Mouse (Mus musculus): ENCODE results near the gene Lmnb2. TPM values are rescaled to one million over a fixed set of nuclear protein-coding genes. Genes with fewer than 3 reads are reported as not detected.

The Lmnb2 gene
- total RNA-seq (2015; ENCODE audit: low replicate concordance) (2.7 and 7.3 TPM in 2 replicates), total RNA-seq (2017; ENCODE audit: low replicate concordance) (9.3 and 9.7 TPM in 2 replicates)

GRCm38 (mm10) chr10:80917779-80918434 is at the start of gene Lmnb2:
Lmnb2 (minus strand) TSS chr10:80918245.
- no peak for ATAC-seq (replicated peaks; ENCODE audit: low FRiP score, poor library complexity, severe bottlenecking)

GRCm38 (mm10) chr10:80967101-80967656 is 49.1 kb upstream of the Lmnb2 start:
- no peak for ATAC-seq (replicated peaks; ENCODE audit: low FRiP score, poor library complexity, severe bottlenecking)

- ATAC-seq (replicated peaks; ENCODE audit: low FRiP score, poor library complexity, severe bottlenecking) = no peak
Measured at GRCm38 (mm10) chr10:80966296-80966695, 48.3 kb upstream of the Lmnb2 start.

- no peak for ATAC-seq (replicated peaks; ENCODE audit: low FRiP score, poor library complexity, severe bottlenecking)
Measured at GRCm38 (mm10) chr10:80963031-80963975, 45.3 kb upstream of the Lmnb2 start.

- no peak for ATAC-seq (replicated peaks; ENCODE audit: low FRiP score, poor library complexity, severe bottlenecking)
Measured at GRCm38 (mm10) chr10:80962585-80962984, 44.5 kb upstream of the Lmnb2 start.

GRCm38 (mm10) chr10:80962051-80962472 is 44.0 kb upstream of the Lmnb2 start:
- ATAC-seq (replicated peaks; ENCODE audit: low FRiP score, poor library complexity, severe bottlenecking) = no peak

GRCm38 (mm10) chr10:80960551-80961508 is 42.8 kb upstream of the Lmnb2 start:
- no peak for ATAC-seq (replicated peaks; ENCODE audit: low FRiP score, poor library complexity, severe bottlenecking)

- ATAC-seq (replicated peaks; ENCODE audit: low FRiP score, poor library complexity, severe bottlenecking) = no peak
Measured at GRCm38 (mm10) chr10:80958979-80959637, 41.1 kb upstream of the Lmnb2 start.

- no peak for ATAC-seq (replicated peaks; ENCODE audit: low FRiP score, poor library complexity, severe bottlenecking)
Measured at GRCm38 (mm10) chr10:80957791-80958190, 39.7 kb upstream of the Lmnb2 start.

GRCm38 (mm10) chr10:80956901-80957300 is 38.9 kb upstream of the Lmnb2 start:
- ATAC-seq (replicated peaks; ENCODE audit: low FRiP score, poor library complexity, severe bottlenecking) = no peak

- ATAC-seq (replicated peaks; ENCODE audit: low FRiP score, poor library complexity, severe bottlenecking) = no peak
Measured at GRCm38 (mm10) chr10:80956385-80956784, 38.3 kb upstream of the Lmnb2 start.

GRCm38 (mm10) chr10:80955536-80955935 is 37.5 kb upstream of the Lmnb2 start:
- ATAC-seq (replicated peaks; ENCODE audit: low FRiP score, poor library complexity, severe bottlenecking) = peak; percentile 76

- no peak for ATAC-seq (replicated peaks; ENCODE audit: low FRiP score, poor library complexity, severe bottlenecking)
Measured at GRCm38 (mm10) chr10:80954843-80955242, 36.8 kb upstream of the Lmnb2 start.

GRCm38 (mm10) chr10:80954415-80954814 is 36.4 kb upstream of the Lmnb2 start:
- no peak for ATAC-seq (replicated peaks; ENCODE audit: low FRiP score, poor library complexity, severe bottlenecking)

- ATAC-seq (replicated peaks; ENCODE audit: low FRiP score, poor library complexity, severe bottlenecking) = no peak
Measured at GRCm38 (mm10) chr10:80952449-80952848, 34.4 kb upstream of the Lmnb2 start.

GRCm38 (mm10) chr10:80951761-80952390 is 33.8 kb upstream of the Lmnb2 start:
- no peak for ATAC-seq (replicated peaks; ENCODE audit: low FRiP score, poor library complexity, severe bottlenecking)

- no peak for ATAC-seq (replicated peaks; ENCODE audit: low FRiP score, poor library complexity, severe bottlenecking)
Measured at GRCm38 (mm10) chr10:80950314-80950713, 32.3 kb upstream of the Lmnb2 start.

GRCm38 (mm10) chr10:80949081-80949480 is 31.0 kb upstream of the Lmnb2 start:
- no peak for ATAC-seq (replicated peaks; ENCODE audit: low FRiP score, poor library complexity, severe bottlenecking)

Measured in erythroblast, adult 5-6 weeks (primary cell).